Mouse (Mus musculus) olfactory bulb, adult 2 months (tissue): ENCODE measurements around the gene Kcnq1. TPM values are rescaled to one million over a fixed set of nuclear protein-coding genes. Genes with fewer than 3 reads are reported as not detected.
A peak's percentile ranks its signal among the peaks of the same experiment; 100 is the strongest.

ENCODE experiments used
- H3K27ac ChIP-seq: fragments of 200-500 bp; 2 replicates; pipeline ENCODE4 v1.5.1; 2012; ENCODE audit warnings: low read depth, low read length; ENCODE audit not compliant: insufficient read depth
- H3K4me1 ChIP-seq: fragments of 200-500 bp; 2 replicates; pipeline ENCODE4 v1.6.1; 2012; ENCODE audit warnings: low read length; ENCODE audit not compliant: control insufficient read depth, insufficient read depth
- H3K4me3 ChIP-seq: fragments of 200-500 bp; 2 replicates; pipeline ENCODE4 v1.5.1; 2012; ENCODE audit warnings: mild to moderate bottlenecking, low read depth, low read length, moderate library complexity; ENCODE audit not compliant: insufficient read depth
- CTCF ChIP-seq: fragments of 200-500 bp; IDR thresholded peaks from 2 replicates; pipeline ENCODE4 v1.5.1; 2012; ENCODE audit warnings: low read depth, mild to moderate bottlenecking, low read length, moderate library complexity; ENCODE audit not compliant: insufficient read depth
- POLR2A ChIP-seq: fragments of 200-500 bp; IDR thresholded peaks from 2 replicates; pipeline ENCODE4 v1.6.1; 2012; ENCODE audit warnings: mild to moderate bottlenecking, low read depth, low read length, moderate library complexity; ENCODE audit not compliant: insufficient read depth
- WGBS: fragments of 180-500 bp; shearing (Covaris S2); methylation state at CpG from one replicate; pipeline ENCODE4 v1.1.7; 2018; 5-methylcytosine and 5-hydroxymethylcytosine counted together
- polyA plus RNA-seq: library from polyadenylated mRNA; stranded (reverse); fragments of >200 nt; gene quantifications from 2 replicates; pipeline ENCODE4 v1.2.4, GENCODE M21; 2012; ENCODE audit warnings: low replicate concordance; ENCODE audit not compliant: missing spikeins, insufficient read depth, insufficient read length

Kcnq1 gene
- polyA plus RNA-seq, 1 experiment = not detected

DNA sequence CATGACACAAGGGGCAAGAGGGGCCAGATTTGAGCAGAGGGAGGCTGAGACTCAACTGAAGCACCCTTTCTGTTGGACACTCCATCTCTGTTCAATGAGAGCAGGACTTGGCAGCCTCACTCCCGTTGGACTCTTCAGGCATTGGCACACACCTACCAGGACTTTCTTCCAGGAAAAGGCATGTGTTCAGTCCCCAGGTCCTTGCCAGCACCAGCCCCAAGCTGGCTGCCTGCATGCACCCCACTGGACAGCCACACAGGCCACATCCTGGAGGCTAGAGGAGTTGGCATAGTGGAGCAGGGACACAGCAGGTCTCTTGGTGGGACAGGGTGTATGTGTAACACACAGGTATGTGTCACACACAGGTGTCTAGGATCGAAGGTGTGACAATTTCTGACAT is 341.0 kb downstream of the Kcnq1 start:
- WGBS = 61% methylated on average over 2 of the region's 2 CpGs
- H3K4me1 ChIP-seq = peaks cover 10% of the 10 kb centered on the region
- no peak overlapping the region for H3K4me3 ChIP-seq
- no peak overlapping the region for H3K27ac ChIP-seq
- TF ChIP-seq CTCF = no peak
- TF ChIP-seq POLR2A = no peak

DNA sequence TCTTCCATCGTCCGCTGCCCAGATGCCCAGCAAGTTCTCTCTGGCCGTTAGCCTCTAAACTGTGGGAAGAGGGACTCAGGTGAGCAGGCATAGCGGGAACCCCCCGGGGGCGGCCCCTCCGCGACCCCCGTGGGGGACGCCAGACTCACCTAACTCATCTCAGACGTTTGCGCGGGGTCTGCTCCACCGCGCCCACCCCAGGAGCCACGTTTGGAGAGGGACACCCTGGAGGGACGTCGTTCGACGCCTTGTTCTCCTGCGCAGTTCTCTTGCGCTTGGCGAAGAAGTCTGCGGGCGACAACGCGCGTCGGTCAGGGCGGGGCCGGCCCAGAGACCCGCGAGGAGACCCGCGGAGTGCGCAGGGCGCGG is 352.8 kb downstream of the Kcnq1 start:
- no peak overlapping the region for H3K27ac ChIP-seq
- WGBS = 32% methylated on average over 38 of the region's 38 CpGs
- H3K4me3 ChIP-seq = peak overlapping the region; percentile 6; the same call in 1 of the 2 replicates
- H3K4me1 ChIP-seq = 0 out of 2 replicates have a peak, but pooled peaks cover 9% of the 10 kb centered on the region
- TF ChIP-seq POLR2A (no peak), CTCF (no peak)

DNA sequence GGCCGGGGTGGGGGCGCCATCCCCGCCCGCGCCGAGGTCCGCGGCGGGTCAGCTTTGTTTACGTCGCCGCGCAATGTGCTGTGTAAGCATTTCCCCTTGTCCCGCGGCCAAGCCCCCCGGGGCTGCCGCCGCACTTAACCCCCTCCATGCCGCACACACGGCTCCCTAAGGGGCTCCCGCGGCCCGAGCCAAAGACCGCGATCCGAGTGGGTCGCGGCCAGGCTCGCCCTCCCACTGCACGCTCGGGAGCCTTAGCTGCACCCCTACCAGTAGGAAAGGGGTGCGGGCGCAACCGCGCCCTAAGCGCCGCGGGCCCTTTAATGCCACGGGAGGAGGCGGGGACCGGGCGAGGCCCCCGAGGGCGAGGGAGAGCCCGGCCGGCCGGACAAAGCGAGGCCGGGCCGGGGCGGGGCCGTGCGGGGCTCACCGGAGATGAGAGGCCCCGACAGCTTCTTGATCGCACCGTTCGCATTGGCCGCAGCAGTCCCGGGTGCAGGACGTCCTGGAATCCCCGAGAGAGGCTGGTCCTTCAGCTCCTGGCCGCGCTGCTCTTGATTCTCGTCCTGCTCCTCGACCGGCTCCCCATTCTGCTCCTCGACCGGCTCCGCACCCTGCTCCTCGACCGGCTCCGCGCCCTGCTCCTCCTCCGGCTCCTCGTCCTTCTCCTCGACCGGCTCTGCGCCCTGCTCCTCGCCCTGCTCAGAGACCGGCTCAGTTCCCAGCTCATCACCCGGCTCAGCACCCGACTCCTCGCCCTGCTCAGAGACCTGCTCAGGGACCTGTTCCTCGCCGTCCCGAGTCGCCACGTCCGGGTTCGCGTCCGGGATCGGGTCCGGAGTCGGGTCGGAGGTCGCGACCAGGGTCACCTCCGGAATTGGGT is 353.4 kb downstream of the Kcnq1 start:
- 37% methylated on average over 100 of the region's 100 CpGs for WGBS
- TF ChIP-seq CTCF = no peak
- TF ChIP-seq POLR2A = no peak
- Histone ChIP-seq H3K4me3 (peak overlapping the region; percentile 6), H3K27ac (no peak overlapping the region), H3K4me1 (0 out of 2 replicates have a peak, but pooled peaks cover 9% of the 10 kb centered on the region)

DNA sequence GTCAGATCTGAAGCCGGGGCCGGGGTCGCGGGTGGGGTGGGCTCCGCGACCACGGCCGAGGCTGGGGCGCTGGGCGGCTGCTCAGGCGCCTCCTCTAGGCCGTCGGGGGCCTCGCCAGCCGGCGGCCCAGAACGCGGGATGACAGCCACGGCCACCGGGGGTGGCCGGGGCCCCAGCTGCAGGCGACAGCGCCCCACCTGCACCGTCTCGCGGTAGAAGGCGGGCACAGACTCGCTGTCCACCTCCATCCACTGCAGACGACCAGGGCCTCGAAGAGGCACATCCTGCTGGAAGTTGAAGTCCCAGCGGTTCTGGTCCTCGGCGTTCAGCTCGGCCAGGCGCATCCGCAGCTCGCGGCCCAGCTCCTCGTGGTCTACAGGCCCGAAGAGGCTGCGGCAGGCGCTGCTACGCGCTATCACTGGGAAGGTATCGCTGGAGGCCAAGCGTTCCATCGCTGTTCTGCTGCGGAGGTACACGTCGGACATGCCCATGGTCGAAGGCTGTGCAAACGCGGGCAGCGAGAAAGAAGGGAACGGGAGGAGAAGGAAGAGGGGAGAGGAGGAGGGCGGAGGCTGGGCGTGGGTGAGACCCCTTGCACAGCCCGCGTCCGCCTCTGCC is 354.2 kb downstream of the Kcnq1 start:
- H3K4me1 ChIP-seq = peaks cover 15% of the 10 kb centered on the region
- WGBS = 39% methylated on average over 60 of the region's 60 CpGs
- no peak overlapping the region for H3K27ac ChIP-seq
- H3K4me3 ChIP-seq = peak overlapping the region; percentile 42
- TF ChIP-seq POLR2A (no peak), CTCF (no peak)

DNA sequence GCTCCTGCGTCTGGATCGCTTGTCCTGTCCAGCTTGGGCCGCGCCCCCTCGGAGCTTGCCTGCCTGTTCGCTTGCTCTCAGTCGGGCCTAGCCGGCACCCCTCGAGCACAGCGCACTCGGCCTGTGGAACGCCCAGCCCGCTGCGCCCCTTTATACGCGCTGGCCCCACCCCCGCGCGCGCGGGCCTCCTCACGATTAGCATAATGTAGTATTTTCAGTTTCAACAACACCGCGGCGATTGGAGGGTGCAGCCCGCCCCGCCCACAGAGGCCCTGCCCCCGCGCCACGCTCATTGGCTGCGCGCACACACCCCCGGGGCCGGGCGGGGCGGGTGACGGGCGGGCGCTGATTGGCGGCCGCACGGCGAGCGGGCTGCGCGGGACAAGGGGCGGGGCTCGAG is 354.7 kb downstream of the Kcnq1 start, which contains the start of gene Cdkn1c:
Gene Cdkn1c, minus strand, starts transcription at position 177 of the 400 bp plus-strand sequence.
- WGBS = 36% methylated on average over 48 of the region's 48 CpGs
- Histone ChIP-seq H3K4me3 (peak within 1 kb of the TSS; percentile 42), H3K4me1 (peaks cover 15% of the 10 kb centered on the region), H3K27ac (no peak within 1 kb of the TSS)
- TF ChIP-seq POLR2A = no peak
- no peak for TF ChIP-seq CTCF

DNA sequence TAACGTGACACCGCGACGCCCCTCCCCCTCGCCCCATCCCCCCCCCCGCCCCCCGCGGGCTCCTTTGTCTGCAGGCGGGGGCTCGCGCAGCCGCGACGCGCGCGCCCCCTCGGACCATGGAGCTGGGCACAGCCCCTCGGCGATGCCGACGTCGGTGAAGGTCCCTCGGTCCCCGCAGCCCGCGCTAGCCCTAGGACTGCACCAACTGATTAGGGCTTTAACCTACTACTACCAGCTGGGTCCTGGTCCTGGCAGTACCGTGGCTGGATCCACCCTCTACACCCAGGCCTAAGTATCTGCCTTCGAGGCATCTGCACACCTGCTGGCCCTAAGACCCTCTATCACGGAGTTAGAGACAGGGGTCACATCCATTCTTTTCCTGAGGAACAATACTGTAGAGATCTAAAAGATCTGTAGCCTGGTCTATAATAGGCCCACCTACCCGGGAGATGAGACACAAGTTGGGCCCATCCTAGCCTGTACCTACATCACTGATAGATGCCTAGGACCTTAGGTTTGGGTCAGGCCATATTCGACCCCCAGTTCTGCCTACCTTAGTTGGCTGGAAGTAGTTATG is 355.2 kb downstream of the Kcnq1 start:
- 41% methylated on average over 27 of the region's 32 CpGs for WGBS
- H3K4me3 ChIP-seq = peak overlapping the region; percentile 22; the same call in 1 of the 2 replicates
- TF ChIP-seq POLR2A (no peak), CTCF (no peak)
- H3K4me1 ChIP-seq = peaks cover 15% of the 10 kb centered on the region
- no peak overlapping the region for H3K27ac ChIP-seq

DNA sequence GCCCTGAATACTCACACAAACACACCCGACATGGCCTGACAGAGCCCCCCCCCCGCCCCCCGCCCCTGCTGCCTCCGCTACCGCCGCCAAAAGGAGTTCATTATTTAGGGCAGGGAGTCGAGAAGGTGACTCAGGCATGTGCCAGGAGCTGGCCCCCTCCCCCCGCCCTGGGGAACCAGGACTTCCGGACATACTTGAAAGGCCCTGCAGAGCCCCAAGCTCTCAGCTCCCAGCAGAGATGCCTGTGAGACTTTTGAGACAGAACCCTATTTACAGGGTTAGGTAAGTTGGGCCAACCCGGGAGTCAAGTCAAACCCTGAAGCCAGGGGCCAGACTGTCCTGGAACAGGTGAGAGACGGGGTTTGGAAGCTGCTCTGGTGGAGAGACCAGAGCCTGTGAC is 355.8 kb downstream of the Kcnq1 start:
- TF ChIP-seq CTCF (no peak), POLR2A (no peak)
- no peak overlapping the region for H3K27ac ChIP-seq
- 56% methylated on average over 11 of the region's 11 CpGs for WGBS
- H3K4me1 ChIP-seq = peaks cover 15% of the 10 kb centered on the region
- no peak overlapping the region for H3K4me3 ChIP-seq

DNA sequence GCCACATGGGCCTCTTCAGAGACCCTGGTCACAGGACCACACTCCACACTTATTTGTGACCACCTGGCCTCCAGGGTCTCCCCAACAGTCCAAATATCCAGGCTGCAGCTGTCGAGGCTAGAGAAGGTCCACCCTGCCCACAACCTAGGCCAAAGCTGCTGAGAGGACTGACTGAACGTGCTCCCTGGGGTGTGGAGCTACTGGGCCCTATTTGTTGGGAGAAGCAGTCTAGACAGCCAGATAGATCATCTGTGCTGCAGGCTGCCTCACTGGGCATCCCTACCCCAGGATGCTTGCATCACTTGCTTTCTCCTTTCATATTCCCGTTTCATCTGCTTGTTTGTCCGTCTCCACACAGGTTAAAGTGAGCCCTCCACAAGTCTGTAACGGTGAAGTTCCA is 356.4 kb downstream of the Kcnq1 start:
- TF ChIP-seq POLR2A (no peak), CTCF (no peak)
- peaks cover 15% of the 10 kb centered on the region for H3K4me1 ChIP-seq

More for the DNA sequence above, 356.4 kb downstream of the Kcnq1 start:
- Histone ChIP-seq H3K4me3 (no peak overlapping the region), H3K27ac (no peak overlapping the region)
- 89% methylated on average over 5 of the region's 5 CpGs for WGBS
